Mouse (Mus musculus) E14TG2a.4 (cell line): Measurements from ENCODE around the gene Wdhd1.

ENCODE experiments used
- CTCF ChIP-seq: conservative IDR thresholded peaks from 2 replicates; pipeline ENCODE4 v1.5.1; 2014; ENCODE audit warnings: low read length
- POU5F1 ChIP-seq: IDR thresholded peaks from 2 replicates; pipeline ENCODE4 v1.6.1; 2014; ENCODE audit warnings: low read length, borderline replicate concordance

DNA sequence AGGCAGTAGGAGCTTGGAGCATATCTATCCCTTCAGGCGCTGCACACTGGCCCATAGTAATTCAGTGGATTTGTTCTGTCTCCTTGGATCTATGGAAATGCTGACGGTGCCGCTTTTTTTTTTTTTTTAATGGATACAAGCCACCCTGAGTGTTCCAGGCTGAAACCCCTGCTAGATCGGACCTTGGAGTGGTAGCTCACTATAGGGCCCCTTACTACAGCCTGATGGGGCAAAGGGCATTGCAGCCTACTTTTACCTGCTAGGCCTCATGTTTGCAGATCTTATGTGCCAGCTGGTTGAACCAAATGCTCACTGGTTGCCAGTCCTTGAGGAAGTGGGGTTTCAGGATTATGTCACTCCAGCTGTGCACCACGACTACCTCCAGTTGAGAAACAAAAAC lies 62.3 kb downstream of the Wdhd1 start:
- no peak for TF ChIP-seq CTCF
- no peak for TF ChIP-seq POU5F1
